Mouse (Mus musculus) E14TG2a.4 (cell line): ENCODE data around the gene Ppfibp1.

Experiments
- CTCF ChIP-seq: conservative IDR thresholded peaks from 2 replicates; pipeline ENCODE4 v1.5.1; 2014; ENCODE audit warnings: low read length
- NANOG ChIP-seq: IDR thresholded peaks from 2 replicates; pipeline ENCODE4 v1.6.1; 2014; ENCODE audit warnings: borderline replicate concordance, low read length, mixed read lengths
- POU5F1 ChIP-seq: IDR thresholded peaks from 2 replicates; pipeline ENCODE4 v1.6.1; 2014; ENCODE audit warnings: low read length, borderline replicate concordance

GRCm38 (mm10) chr6:147076878-147077277, 188.6 kb downstream of the Ppfibp1 start:
- TF ChIP-seq CTCF (no peak), POU5F1 (no peak), NANOG (no peak)
